Mouse (Mus musculus): ENCODE measurements around the gene Dock8. TPM values are rescaled to one million over a fixed set of nuclear protein-coding genes. Genes with fewer than 3 reads are reported as not detected.

Gene Dock8
- total and polyA plus RNA-seq, 3 experiments: 9.8 to 37.5 (median 22.4) TPM

- DNase-seq (ENCODE audit: extremely low read depth): no peak
- H3K9ac ChIP-seq (ENCODE audit: insufficient read depth, low read depth): no peak overlapping the region
- H3K9me3 ChIP-seq (replicated peaks; ENCODE audit: low read length): no peaks in the 10 kb centered on the region
- no peak overlapping the region for H3K4me2 ChIP-seq (ENCODE audit: insufficient read depth, low read depth, poor library complexity, severe bottlenecking)
- no peaks in the 10 kb centered on the region for H3K79me2 ChIP-seq (replicated peaks; ENCODE audit: control insufficient read depth, extremely low read depth, insufficient read depth, poor library complexity, severe bottlenecking)
- dilution Hi-C loops (cut with MboI; ENCODE audit: extremely low pct_ligation_motif_present, extremely low pct_unique_long_range_greater_than_20kb, low sequenced_read_pairs): no loop called here
- H3K27ac ChIP-seq (ENCODE audit: insufficient read depth, low read depth): no peak overlapping the region
- in situ Hi-C loops (cut with MboI; ENCODE audit: low pct_ligation_motif_present, low pct_unique_long_range_greater_than_20kb, low sequenced_read_pairs): no loop called here
- H3K36me3 ChIP-seq (replicated peaks in 1 of 2; ENCODE audit: control insufficient read depth in 1 of 2, insufficient read depth in 1 of 2, low read length in 1 of 2): peaks cover 82 to 90% of the 10 kb centered on the region in 2 experiments
- no peak overlapping the region for H3K4me3 ChIP-seq (replicated peaks in 1 of 3; ENCODE audit: low read depth in 2 of 3, low read length in 2 of 3, poor library complexity in 1 of 3)
- TF ChIP-seq KAT2A (IDR thresholded peaks at IDR 0.05; ENCODE audit: insufficient replicate concordance, low read length) (no peak), GABPA (IDR thresholded peaks at IDR 0.05; ENCODE audit: insufficient replicate concordance, low read depth, low read length) (no peak), ZC3H11A (IDR thresholded peaks at IDR 0.05; ENCODE audit: low read depth, low read length) (no peak), MAX (IDR thresholded peaks at IDR 0.05; ENCODE audit: low read length) (no peak), SIN3A (IDR thresholded peaks at IDR 0.05; ENCODE audit: low read length) (no peak), SMC3 (IDR thresholded peaks at IDR 0.05; ENCODE audit: low read depth, low read length) (no peak), MAFK (IDR thresholded peaks at IDR 0.05; ENCODE audit: insufficient replicate concordance, low read length) (no peak), TCF12 (IDR thresholded peaks at IDR 0.05; ENCODE audit: low read depth, low read length) (no peak), BHLHE40 (IDR thresholded peaks at IDR 0.05; ENCODE audit: low read depth, low read length) (no peak), POLR2AphosphoS2 (IDR thresholded peaks at IDR 0.05; ENCODE audit: low read depth, low read length) (no peak), PAX5 (IDR thresholded peaks at IDR 0.05; ENCODE audit: low read length) (no peak), E2F4 (IDR thresholded peaks at IDR 0.05; ENCODE audit: insufficient replicate concordance, low read depth, low read length) (no peak), CHD1 (IDR thresholded peaks at IDR 0.05; ENCODE audit: low read depth, low read length) (no peak)
- no peaks in the 10 kb centered on the region for H3K4me1 ChIP-seq (ENCODE audit: control insufficient read depth in 1 of 2, insufficient read depth in 2 of 2)
- H3K27me3 ChIP-seq (replicated peaks): no peaks in the 10 kb centered on the region
These were observed 124.1 kb downstream of the Dock8 start for GRCm38 (mm10) chr19:25123461-25123860.

- Histone ChIP-seq H3K27ac (ENCODE audit: insufficient read depth, low read depth) (no peak overlapping the region), H3K27me3 (replicated peaks) (no peaks in the 10 kb centered on the region), H3K9ac (ENCODE audit: insufficient read depth, low read depth) (no peak overlapping the region), H3K4me2 (ENCODE audit: insufficient read depth, low read depth, poor library complexity, severe bottlenecking) (no peak overlapping the region), H3K36me3 (replicated peaks in 1 of 2; ENCODE audit: control insufficient read depth in 1 of 2, insufficient read depth in 1 of 2, low read length in 1 of 2) (peaks cover 67 to 88% of the 10 kb centered on the region in 2 experiments), H3K9me3 (replicated peaks; ENCODE audit: low read length) (no peaks in the 10 kb centered on the region), H3K4me3 (replicated peaks in 1 of 3; ENCODE audit: low read depth in 2 of 3, low read length in 2 of 3, poor library complexity in 1 of 3) (no peak overlapping the region), H3K4me1 (ENCODE audit: control insufficient read depth in 1 of 2, insufficient read depth in 2 of 2) (peaks cover 0 to 15% of the 10 kb centered on the region in 2 experiments; a peak in 2 of 4 replicates), H3K79me2 (replicated peaks; ENCODE audit: control insufficient read depth, extremely low read depth, insufficient read depth, poor library complexity, severe bottlenecking) (no peaks in the 10 kb centered on the region; the same call in 1 of the 2 replicates)
- TF ChIP-seq MYC (IDR thresholded peaks at IDR 0.05; ENCODE audit: low read depth, low read length) (no peak), JUND (conservative IDR thresholded peaks at IDR 0.05; ENCODE audit: low read depth, low read length) (no peak), SMC3 (IDR thresholded peaks at IDR 0.05; ENCODE audit: low read depth, low read length) (peak; percentile 18; the same call in 1 of the 2 replicates), MEF2A (IDR thresholded peaks at IDR 0.05; ENCODE audit: borderline replicate concordance, low read depth, low read length) (no peak), ETS1 (conservative IDR thresholded peaks at IDR 0.05; ENCODE audit: low read depth, low read length) (no peak), IRF4 (IDR thresholded peaks at IDR 0.05; ENCODE audit: low read depth, low read length) (no peak), GABPA (IDR thresholded peaks at IDR 0.05; ENCODE audit: insufficient replicate concordance, low read depth, low read length) (no peak), PAX5 (IDR thresholded peaks at IDR 0.05; ENCODE audit: low read length) (no peak), HCFC1 (IDR thresholded peaks at IDR 0.05; ENCODE audit: low read depth, low read length) (no peak), MAX (IDR thresholded peaks at IDR 0.05; ENCODE audit: low read length) (no peak), TBP (conservative IDR thresholded peaks at IDR 0.05; ENCODE audit: low read depth, low read length) (no peak), CTCF (conservative IDR thresholded peaks at IDR 0.05 in 1 of 2, IDR thresholded peaks at IDR 0.05 in 1 of 2; ENCODE audit: low read depth in 2 of 2, low read length in 2 of 2) (peak in 1 of 2 experiments; percentile 40; a peak in 2 of 4 replicates), NRF1 (IDR thresholded peaks at IDR 0.05; ENCODE audit: low read depth, low read length) (no peak), MAZ (IDR thresholded peaks at IDR 0.05; ENCODE audit: low read depth, low read length) (no peak), ELF1 (IDR thresholded peaks at IDR 0.05; ENCODE audit: low read depth, low read length) (no peak), NELFE (IDR thresholded peaks at IDR 0.05; ENCODE audit: low read depth, low read length) (no peak), SIN3A (IDR thresholded peaks at IDR 0.05; ENCODE audit: low read length) (no peak), E2F4 (IDR thresholded peaks at IDR 0.05; ENCODE audit: insufficient replicate concordance, low read depth, low read length) (no peak), USF2 (conservative IDR thresholded peaks at IDR 0.05; ENCODE audit: low read depth, low read length) (no peak), UBTF (IDR thresholded peaks at IDR 0.05; ENCODE audit: low read depth, low read length) (no peak), EP300 (IDR thresholded peaks at IDR 0.05; ENCODE audit: low read length) (no peak), MAFK (IDR thresholded peaks at IDR 0.05; ENCODE audit: insufficient replicate concordance, low read length) (no peak), RAD21 (IDR thresholded peaks at IDR 0.05; ENCODE audit: low read depth, low read length) (peak; percentile 15), POLR2AphosphoS2 (IDR thresholded peaks at IDR 0.05; ENCODE audit: low read depth, low read length) (no peak)
- dilution Hi-C loops (cut with MboI; ENCODE audit: extremely low pct_ligation_motif_present, extremely low pct_unique_long_range_greater_than_20kb, low sequenced_read_pairs): no loop called here
- in situ Hi-C loops (cut with MboI; ENCODE audit: low pct_ligation_motif_present, low pct_unique_long_range_greater_than_20kb, low sequenced_read_pairs): no loop called here
- peak; percentile 15 for DNase-seq (ENCODE audit: extremely low read depth)
These were observed 133.0 kb downstream of the Dock8 start for GRCm38 (mm10) chr19:25132322-25132721.
